Mouse (Mus musculus): Measurements from ENCODE around the gene Vps26a. TPM values are rescaled to one million over a fixed set of nuclear protein-coding genes. Genes with fewer than 3 reads are reported as not detected.

The Vps26a gene
- polyA plus RNA-seq (2012; ENCODE audit: low replicate concordance): 4.1 and 15.5 TPM in 2 replicates

DNA sequence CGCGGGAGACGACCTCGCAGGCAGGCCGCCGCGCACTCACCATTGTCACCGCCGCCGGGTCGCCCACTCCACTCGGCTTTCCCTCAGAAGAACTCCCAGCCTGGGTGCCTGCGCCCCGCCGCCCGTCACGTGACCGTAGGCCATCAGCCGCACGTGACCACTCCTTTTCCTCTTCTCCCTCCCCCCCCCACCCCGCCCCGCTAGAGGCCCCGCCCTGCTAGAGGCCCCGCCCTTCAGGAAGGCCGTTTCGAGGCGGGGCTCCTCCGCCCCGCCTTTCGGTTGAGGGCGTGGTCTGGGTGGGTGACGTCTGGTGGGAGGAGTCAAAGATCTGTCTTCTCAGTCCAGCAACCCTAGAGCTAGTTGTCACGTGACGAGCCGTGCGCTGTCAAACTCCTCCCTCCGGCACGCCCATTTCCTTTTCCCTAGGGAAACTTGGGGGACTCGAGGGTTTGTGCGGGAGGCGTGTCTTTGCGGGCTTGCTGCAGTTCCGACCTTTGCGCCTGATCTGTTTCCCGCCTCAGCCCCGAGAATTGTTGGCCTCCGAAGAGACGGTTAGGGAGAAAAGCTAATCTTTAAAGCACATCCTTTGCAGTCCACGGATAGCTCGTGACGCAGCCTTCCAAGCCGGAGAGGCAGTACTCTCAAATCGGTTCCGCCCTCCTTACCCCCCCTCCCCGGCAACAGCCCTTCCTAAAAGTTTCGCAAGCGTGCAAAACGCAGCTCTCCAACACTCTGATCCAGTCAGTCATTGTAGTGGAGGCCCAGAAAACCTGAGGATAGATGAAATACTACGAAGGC is at the start of gene Vps26a:
TSS of gene Vps26a (minus strand) at position 188 of the 798 bp plus-strand sequence.

DNA sequence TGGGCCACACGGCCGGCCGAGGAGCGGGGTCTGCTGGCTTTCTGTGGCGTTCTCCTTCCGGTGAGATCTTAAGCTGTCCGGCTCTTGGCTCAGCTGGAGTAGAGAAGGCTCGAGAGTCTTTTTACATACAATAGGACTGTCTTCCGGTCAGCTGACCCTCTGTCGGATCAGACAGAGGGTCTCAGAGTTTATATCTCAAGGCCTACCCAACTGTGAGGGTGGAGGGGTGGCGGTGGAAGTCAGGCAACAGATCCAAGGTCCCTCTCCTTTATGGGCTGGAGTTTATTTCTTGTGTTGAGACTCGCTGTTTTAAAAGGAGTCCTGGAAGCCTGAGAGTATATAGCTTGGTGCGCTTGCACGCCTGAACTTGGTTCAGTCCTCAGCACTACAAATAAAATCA is 40.7 kb upstream of the Vps26a start, which contains the start of gene Srgn:
TSS of gene Srgn (minus strand) at position 101 of the 400 bp plus-strand sequence.

DNA sequence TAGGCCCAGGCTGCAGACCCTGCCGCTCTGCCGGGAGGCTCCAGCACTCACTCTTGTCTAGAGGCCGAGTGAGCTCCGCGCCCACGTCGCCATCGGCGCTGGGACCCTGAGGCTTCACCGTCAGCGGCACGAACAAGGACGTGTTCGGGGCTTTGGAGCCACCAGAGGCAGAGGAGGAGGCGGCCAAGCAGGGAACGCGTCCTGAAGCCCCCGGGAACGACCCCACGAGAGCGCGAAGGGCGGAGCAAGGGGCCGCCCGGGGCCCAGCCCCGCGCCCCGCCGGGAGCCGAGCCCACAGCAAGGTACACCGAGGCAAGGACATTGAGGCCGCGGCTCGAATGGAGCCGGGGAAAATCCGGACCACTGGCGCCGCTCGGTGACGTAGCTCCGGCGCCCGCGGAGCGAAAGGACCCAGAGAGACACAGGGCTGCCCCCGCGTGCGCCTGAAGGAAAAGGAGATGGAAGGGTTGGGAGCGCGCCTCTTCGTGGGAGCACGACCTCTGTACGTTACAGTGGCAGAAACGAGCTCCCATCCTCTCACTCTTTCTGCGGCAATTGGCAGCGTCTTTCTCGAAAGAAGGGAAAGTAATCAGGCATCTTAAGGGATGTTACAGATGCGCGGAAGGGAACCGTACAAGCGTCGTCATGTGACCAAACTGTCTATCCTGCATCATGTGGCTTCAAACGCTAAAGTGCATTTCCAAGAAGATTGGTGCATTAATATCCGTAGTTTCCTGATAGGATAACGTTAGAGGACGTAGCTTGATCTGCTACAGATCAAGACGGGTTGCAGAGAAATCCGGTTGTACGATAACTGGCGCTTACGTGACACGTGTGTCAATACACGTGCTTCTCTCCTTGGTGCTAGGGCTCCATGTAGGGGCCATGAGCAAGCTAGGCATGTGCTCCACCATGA is 37.0 kb downstream of the Vps26a start, which contains the start of the genes 4930507D05Rik and Supv3l1:
TSS of gene 4930507D05Rik (plus strand) at position 126 of the 916 bp plus-strand sequence.
TSS of gene Supv3l1 (minus strand) at position 375 of the 916 bp plus-strand sequence.

DNA sequence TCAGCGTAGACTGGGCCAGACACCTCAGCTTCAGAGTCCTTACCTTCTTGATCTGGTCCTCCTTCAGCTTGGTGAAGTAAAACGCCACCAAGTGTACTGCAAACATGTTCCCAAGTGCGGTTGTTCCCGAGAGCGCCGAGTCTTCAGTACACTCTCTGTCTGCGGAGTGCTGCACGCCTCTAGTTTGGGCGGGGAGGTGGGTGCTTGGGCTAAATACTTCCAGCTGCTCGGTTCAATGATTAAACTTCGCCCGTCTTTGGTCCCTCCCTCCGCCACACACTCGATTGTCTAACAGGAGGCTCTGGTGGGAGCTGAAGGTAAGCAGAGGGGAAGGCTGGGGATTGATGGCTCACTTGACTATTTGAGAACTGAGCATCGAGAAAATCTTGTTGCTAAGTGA is 64.3 kb downstream of the Vps26a start, which contains the start of gene Hkdc1:
TSS of gene Hkdc1 (minus strand) at position 237 of the 400 bp plus-strand sequence.

Other genes with a start within 250 kb of the Vps26a start
- not detected in 2 replicates for gene Tacr2, start 234.4 kb downstream of the Vps26a start, polyA plus RNA-seq (2012; ENCODE audit: low replicate concordance)
- 82.7 and 103 TPM in 2 replicates for gene Hk1, start 106.9 kb downstream of the Vps26a start, polyA plus RNA-seq (2012; ENCODE audit: low replicate concordance)
- gene Hkdc1, start 64.3 kb downstream of the Vps26a start, polyA plus RNA-seq (2012; ENCODE audit: low replicate concordance): 0.03 TPM in 1 of 2 replicates, not detected in the other
- gene 4930507D05Rik, start 37.3 kb downstream of the Vps26a start, polyA plus RNA-seq (2012; ENCODE audit: low replicate concordance): not detected in 2 replicates
- 9.8 and 19.9 TPM in 2 replicates for gene Supv3l1, start 37.1 kb downstream of the Vps26a start, polyA plus RNA-seq (2012; ENCODE audit: low replicate concordance)
- gene Srgn, start 40.6 kb upstream of the Vps26a start, polyA plus RNA-seq (2012; ENCODE audit: low replicate concordance): 26.6 and 467 TPM in 2 replicates
- 8.6 and 13.2 TPM in 2 replicates for gene Kif1bp, start 91.7 kb upstream of the Vps26a start, polyA plus RNA-seq (2012; ENCODE audit: low replicate concordance)
- gene Ddx21, start 115.5 kb upstream of the Vps26a start, polyA plus RNA-seq (2012; ENCODE audit: low replicate concordance): 43.2 and 49.2 TPM in 2 replicates
- 41.4 and 59.3 TPM in 2 replicates for gene Ddx50, start 164.4 kb upstream of the Vps26a start, polyA plus RNA-seq (2012; ENCODE audit: low replicate concordance)
- gene Stox1, start 239.3 kb upstream of the Vps26a start, polyA plus RNA-seq (2012; ENCODE audit: low replicate concordance): 0.04 and 0.06 TPM in 2 replicates

Measured in hematopoietic multipotent progenitor cell, adult 10-12 weeks (in vitro differentiated cells).